16 mouse cellular contexts compared by ENCODE assay signal in the genomic region with DNA sequence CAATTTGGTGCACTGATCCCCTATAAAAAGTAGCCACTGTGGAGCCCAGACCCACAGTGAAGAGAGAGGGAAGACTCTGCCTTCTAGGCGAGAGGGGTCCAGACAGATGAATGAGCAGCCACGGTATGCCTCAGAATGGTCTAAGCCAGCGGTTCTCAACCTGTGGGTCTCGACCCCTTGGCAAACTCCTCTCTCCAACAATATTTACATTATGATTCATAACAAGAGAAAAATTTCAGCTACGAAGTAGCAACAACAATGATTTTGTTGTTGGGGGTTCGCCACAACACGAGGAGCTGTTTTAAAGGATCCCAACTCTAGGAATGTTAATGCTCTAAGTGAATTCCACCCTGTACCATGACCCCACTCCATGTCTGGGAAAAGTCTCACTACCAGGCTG.
"Had no signal": no experiment of that assay in that cellular context is flagged by ENCODE, and none has a peak within 500 bp of the region (broad histone marks: within the 10 kb centered on the region; RNA-seq: fewer than 3 reads in every experiment).

No protein-coding gene starts in this region.

- H3K27me3 ChIP-seq: neural tube, embryonic 15.5 days; stomach, embryonic 15.5 days had no signal

- H3K36me3 ChIP-seq: neural tube, embryonic 13.5 days; neural tube, embryonic 15.5 days; stomach, embryonic 15.5 days had no signal

- H3K9me3 ChIP-seq: neural tube, embryonic 13.5 days; neural tube, embryonic 15.5 days; stomach, embryonic 15.5 days had no signal

- H3K4me1 ChIP-seq: stomach, embryonic 15.5 days had no signal

- H3K4me3 ChIP-seq: neural tube, embryonic 13.5 days; neural tube, embryonic 15.5 days; stomach, embryonic 15.5 days had no signal

- DNase-seq: retina, postnatal 1 day; right cerebral cortex, adult 18-20 months; right cerebral cortex, postnatal 14 days; right cerebral cortex, postnatal 25 days; right cerebral cortex, postnatal 4 days; spleen, adult 18-20 months; thymus, adult 18-20 months; thymus, adult 2 months; thymus, postnatal 14 days; thymus, postnatal 25 days; thymus, postnatal 36 days; thymus, postnatal 4 days had no signal

- H3K4me2 ChIP-seq: neural tube, embryonic 13.5 days; neural tube, embryonic 15.5 days; stomach, embryonic 15.5 days had no signal

- H3K27ac ChIP-seq: neural tube, embryonic 13.5 days; neural tube, embryonic 15.5 days; stomach, embryonic 15.5 days; stomach, postnatal 0 days had no signal

- H3K9ac ChIP-seq: neural tube, embryonic 13.5 days; neural tube, embryonic 15.5 days; stomach, embryonic 15.5 days had no signal
